In genomic region chr12:9577610-9578009, GRCm38 (mm10) we compare ENCODE assay signal across 16 mouse cellular contexts. TPM values are rescaled to one million over a fixed set of nuclear protein-coding genes. Genes with fewer than 3 reads are reported as not detected.
DNase-seq lines count a peak whose midpoint lies in the region; ATAC-seq and TF ChIP-seq lines count a peak whose summit lies in the region.
"Had no signal": no experiment of that assay in that cellular context is flagged by ENCODE, and none has a peak within 500 bp of the region (broad histone marks: within the 10 kb centered on the region; RNA-seq: fewer than 3 reads in every experiment).

No protein-coding gene starts in this region.

- no peak overlapping the region for H3K9ac ChIP-seq in kidney, embryonic 16.5 days (replicated peaks; ENCODE audit: low read length)
- H3K9ac ChIP-seq in embryonic facial prominence, embryonic 15.5 days, result no peak overlapping the region
- H3K9ac ChIP-seq in stomach, embryonic 14.5 days (replicated peaks; ENCODE audit: low read depth, low read length), result peak overlapping the region; percentile 60
- H3K9ac ChIP-seq: liver, embryonic 13.5 days; midbrain, embryonic 12.5 days had no signal

- DNase-seq in heart, embryonic 10.5 days (ENCODE audit: low spot score), result no peak
- DNase-seq in heart, adult 18-20 months, result no peak
- no peak for DNase-seq in kidney, postnatal 4 days
- no peak for DNase-seq in layer of hippocampus, adult 2 months (ENCODE audit: low spot score in 2 of 2)
- DNase-seq in testis, postnatal 14 days (ENCODE audit: low spot score), result no peak
- DNase-seq: cerebellum, adult 18-20 months; kidney, postnatal 36 days; liver, embryonic 13.5 days; right cerebral cortex, postnatal 25 days; thymus, postnatal 25 days had no signal

- peak overlapping the region; percentile 30 for H3K4me3 ChIP-seq in heart, embryonic 10.5 days
- H3K4me3 ChIP-seq in kidney, embryonic 16.5 days (ENCODE audit: low read length), result no peak overlapping the region
- H3K4me3 ChIP-seq in embryonic facial prominence, embryonic 15.5 days (replicated peaks), result peak overlapping the region; percentile 57
- H3K4me3 ChIP-seq in stomach, embryonic 14.5 days (ENCODE audit: low read depth, low read length), result peak overlapping the region; percentile 58
- no peak overlapping the region for H3K4me3 ChIP-seq in layer of hippocampus, adult 2 months
- H3K4me3 ChIP-seq: forebrain, embryonic 10.5 days; left cerebral cortex, adult 2 months; liver, embryonic 13.5 days; midbrain, embryonic 12.5 days had no signal

- no peak overlapping the region for H3K27ac ChIP-seq in heart, embryonic 10.5 days
- no peak overlapping the region for H3K27ac ChIP-seq in kidney, embryonic 16.5 days (ENCODE audit: low read length)
- H3K27ac ChIP-seq in embryonic facial prominence, embryonic 15.5 days (replicated peaks), result peak overlapping the region; percentile 79
- peak overlapping the region; percentile 74; the same call in 1 of the 2 replicates for H3K27ac ChIP-seq in stomach, embryonic 14.5 days (ENCODE audit: low read length)
- H3K27ac ChIP-seq in layer of hippocampus, adult 2 months, result no peak overlapping the region
- H3K27ac ChIP-seq: forebrain, embryonic 10.5 days; left cerebral cortex, adult 2 months; liver, embryonic 13.5 days; midbrain, embryonic 12.5 days had no signal

- peak overlapping the region; percentile 71 for H3K4me2 ChIP-seq in kidney, embryonic 16.5 days (replicated peaks; ENCODE audit: low read depth, low read length)
- H3K4me2 ChIP-seq in embryonic facial prominence, embryonic 15.5 days (replicated peaks), result peak overlapping the region; percentile 51
- H3K4me2 ChIP-seq in stomach, embryonic 14.5 days (replicated peaks; ENCODE audit: low read depth, low read length), result peak overlapping the region; percentile 53
- H3K4me2 ChIP-seq: liver, embryonic 13.5 days; midbrain, embryonic 12.5 days had no signal

- no peak for ATAC-seq in kidney, embryonic 16.5 days (ENCODE audit: low FRiP score, low TSS enrichment)
- no peak for ATAC-seq in embryonic facial prominence, embryonic 15.5 days (ENCODE audit: insufficient number of reproducible peaks, low FRiP score, low TSS enrichment, low read depth)
- no peak for ATAC-seq in stomach, embryonic 14.5 days (ENCODE audit: insufficient number of reproducible peaks, insufficient read depth, low FRiP score, low read depth)

- H3K4me1 ChIP-seq in heart, embryonic 10.5 days, result peaks cover 39% of the 10 kb centered on the region
- H3K4me1 ChIP-seq in kidney, embryonic 16.5 days (ENCODE audit: insufficient read depth, low read length), result peaks cover 35% of the 10 kb centered on the region
- H3K4me1 ChIP-seq in embryonic facial prominence, embryonic 15.5 days, result peaks cover 43% of the 10 kb centered on the region
- peaks cover 41% of the 10 kb centered on the region for H3K4me1 ChIP-seq in stomach, embryonic 14.5 days (ENCODE audit: control insufficient read depth, insufficient read depth, low read length)
- H3K4me1 ChIP-seq: liver, embryonic 13.5 days had no signal

- 16% methylated on average over 2 of the region's 2 CpGs for WGBS in heart, embryonic 10.5 days
- 54% methylated on average over 2 of the region's 2 CpGs for WGBS in kidney, embryonic 16.5 days
- WGBS in embryonic facial prominence, embryonic 15.5 days, result 28% methylated on average over 2 of the region's 2 CpGs
- 50% methylated on average over 2 of the region's 2 CpGs for WGBS in stomach, embryonic 14.5 days

- no peaks in the 10 kb centered on the region for H3K9me3 ChIP-seq in heart, embryonic 10.5 days
- H3K9me3 ChIP-seq in kidney, embryonic 16.5 days (ENCODE audit: low read length), result no peaks in the 10 kb centered on the region
- no peaks in the 10 kb centered on the region for H3K9me3 ChIP-seq in embryonic facial prominence, embryonic 15.5 days (replicated peaks)
- no peaks in the 10 kb centered on the region for H3K9me3 ChIP-seq in stomach, embryonic 14.5 days (ENCODE audit: control insufficient read depth, low read depth, low read length)
- H3K9me3 ChIP-seq: forebrain, embryonic 10.5 days; liver, embryonic 13.5 days; midbrain, embryonic 12.5 days had no signal

- peaks cover 97% of the 10 kb centered on the region for H3K27me3 ChIP-seq in heart, embryonic 10.5 days (ENCODE audit: insufficient read depth, poor library complexity, severe bottlenecking)
- peaks cover 76% of the 10 kb centered on the region for H3K27me3 ChIP-seq in kidney, embryonic 16.5 days (ENCODE audit: insufficient read depth, low read length)
- peaks cover 83% of the 10 kb centered on the region for H3K27me3 ChIP-seq in embryonic facial prominence, embryonic 15.5 days
- H3K27me3 ChIP-seq in stomach, embryonic 14.5 days (ENCODE audit: control insufficient read depth, insufficient read depth, low read length), result no peaks in the 10 kb centered on the region

- no peaks in the 10 kb centered on the region for H3K36me3 ChIP-seq in heart, embryonic 10.5 days
- no peaks in the 10 kb centered on the region for H3K36me3 ChIP-seq in kidney, embryonic 16.5 days (ENCODE audit: insufficient read depth, low read length)
- no peaks in the 10 kb centered on the region for H3K36me3 ChIP-seq in embryonic facial prominence, embryonic 15.5 days
- H3K36me3 ChIP-seq in stomach, embryonic 14.5 days (ENCODE audit: control insufficient read depth, insufficient read depth, low read length), result peaks cover 3% of the 10 kb centered on the region; the same call in 1 of the 2 replicates
- H3K36me3 ChIP-seq: forebrain, embryonic 10.5 days; liver, embryonic 13.5 days; midbrain, embryonic 12.5 days had no signal

- TF ChIP-seq CTCF in layer of hippocampus, adult 2 months (conservative IDR thresholded peaks at IDR 0.05), result no peak

RNA-seq across cellular contexts. Expression of gene Osr1, which starts 7.7 kb away (rescaled TPM):
- 2.8 and 14.9 TPM in 2 replicates for polyA plus RNA-seq in heart, embryonic 10.5 days (2016; fragmentation: Nextera tagmentation; extraction: Ambion mirVana)
- total RNA-seq in heart, adult 18-20 months (2021), result 1 to 10 TPM; 3.2 to 4.9 TPM
- 20.3 and 30.8 TPM in 2 replicates for polyA plus RNA-seq in kidney, embryonic 16.5 days (2015; fragmentation: Nextera tagmentation; extraction: Ambion mirVana)
- polyA plus RNA-seq in embryonic facial prominence, embryonic 15.5 days (2015; fragmentation: Nextera tagmentation; extraction: Ambion mirVana), result 111 and 127 TPM in 2 replicates
- polyA plus RNA-seq in stomach, embryonic 14.5 days (2014; fragmentation: Nextera tagmentation; extraction: Ambion mirVana), result 80.6 and 84.6 TPM in 2 replicates
- total RNA-seq in layer of hippocampus, adult 2 months (2021), result 1 to 10 TPM; 3.1 to 4.4 TPM

Comparison
In these comparisons a context has a peak if more than half of its experiments do, and no peak if none do; other contexts are left out.
1. H3K27ac ChIP-seq: peak in embryonic facial prominence, embryonic 15.5 days (single experiment) and stomach, embryonic 14.5 days (single experiment); none in heart, embryonic 10.5 days (single experiment), kidney, embryonic 16.5 days (single experiment) and layer of hippocampus, adult 2 months (single experiment).
2. H3K4me3 ChIP-seq: peak in heart, embryonic 10.5 days (single experiment), embryonic facial prominence, embryonic 15.5 days (single experiment) and stomach, embryonic 14.5 days (single experiment); none in kidney, embryonic 16.5 days (single experiment) and layer of hippocampus, adult 2 months (single experiment).
3. Peak in every context shown above with its lines, with median percentiles within 50 percentile points of each other: H3K4me2 ChIP-seq.